Mouse (Mus musculus) midbrain, embryonic 15.5 days (tissue): Measurements from ENCODE around the gene Pop4. TPM values are rescaled to one million over a fixed set of nuclear protein-coding genes. Genes with fewer than 3 reads are reported as not detected.
"Not testable (repeated sequence)": the region's sequence is repeated elsewhere in the genome, so short reads cannot be mapped to it uniquely, and the experiment has no call there.

Source experiments
- ATAC-seq: fragments of 200-750 bp; cut with Nextera tagmentation; replicated peaks from 2 replicates; pipeline ENCODE4 v1.8.0; 2017; ENCODE audit warnings: moderate TSS enrichment
- H3K27ac ChIP-seq: fragments of 300-500 bp; sonication (generic); 2 replicates; pipeline ENCODE4 v1.5.1; 2015; ENCODE audit warnings: mild to moderate bottlenecking, inconsistent platforms
- H3K27me3 ChIP-seq: fragments of 300-500 bp; sonication (generic); replicated peaks from 2 replicates; pipeline ENCODE4 v1.6.1; 2015; ENCODE audit warnings: inconsistent platforms
- H3K36me3 ChIP-seq: fragments of 300-500 bp; sonication (generic); replicated peaks from 2 replicates; pipeline ENCODE4 v1.6.1; 2015; ENCODE audit warnings: inconsistent platforms
- H3K4me1 ChIP-seq: fragments of 300-500 bp; sonication (generic); 2 replicates; pipeline ENCODE4 v1.6.1; 2015; ENCODE audit warnings: inconsistent platforms
- H3K4me2 ChIP-seq: fragments of 300-500 bp; sonication (generic); 2 replicates; pipeline ENCODE4 v1.6.1; 2015; ENCODE audit warnings: inconsistent platforms, mild to moderate bottlenecking, moderate library complexity
- H3K4me3 ChIP-seq: fragments of 300-500 bp; sonication (generic); 2 replicates; pipeline ENCODE4 v1.5.1; 2015; ENCODE audit warnings: mild to moderate bottlenecking, inconsistent platforms
- H3K9ac ChIP-seq: fragments of 300-500 bp; sonication (generic); 2 replicates; pipeline ENCODE4 v1.6.1; 2015; ENCODE audit warnings: mild to moderate bottlenecking, inconsistent platforms
- H3K9me3 ChIP-seq: fragments of 300-500 bp; sonication (generic); 2 replicates; pipeline ENCODE4 v1.6.1; 2016; ENCODE audit warnings: inconsistent platforms
- WGBS: fragments of 180-500 bp; shearing (Covaris S2); methylation state at CpG from one replicate; pipeline ENCODE4 v1.1.7; 2015; ENCODE audit warnings: mixed read lengths; 5-methylcytosine and 5-hydroxymethylcytosine counted together
- polyA plus RNA-seq: library from polyadenylated mRNA; unstranded; fragments of >200 nt; fragmentation: Nextera tagmentation; extraction: Ambion mirVana; gene quantifications from 2 replicates; pipeline ENCODE4 v1.2.1, GENCODE M21; 2015

Pop4 gene
- polyA plus RNA-seq, result 74.5 and 77.4 TPM in 2 replicates

- H3K36me3 ChIP-seq, result peaks cover 11% of the 10 kb centered on the region; the same call in 1 of the 2 replicates
- peak within 1 kb of the TSS; percentile 62 for H3K4me3 ChIP-seq
- H3K9me3 ChIP-seq, result no peaks in the 10 kb centered on the region
- H3K9ac ChIP-seq, result peak within 1 kb of the TSS; percentile 63
- under 1% methylated on average over 38 of the region's 38 CpGs for WGBS
- ATAC-seq, result peak; percentile 97
- H3K4me1 ChIP-seq, result peaks cover 17% of the 10 kb centered on the region
- H3K4me2 ChIP-seq, result peak within 1 kb of the TSS; percentile 68
- no peaks in the 10 kb centered on the region for H3K27me3 ChIP-seq
- H3K27ac ChIP-seq, result peak within 1 kb of the TSS; percentile 76
These were observed at the start of gene Pop4 for GRCm38 (mm10) chr7:38270703-38271510. Pop4 (minus strand) TSS chr7:38271423.

- Histone ChIP-seq H3K9ac (no peak overlapping the region), H3K36me3 (no peaks in the 10 kb centered on the region), H3K4me1 (no peaks in the 10 kb centered on the region), H3K4me2 (no peak overlapping the region), H3K4me3 (no peak overlapping the region), H3K27ac (no peak overlapping the region), H3K9me3 (no peaks in the 10 kb centered on the region), H3K27me3 (no peaks in the 10 kb centered on the region)
- WGBS, result 92% methylated on average over 2 of the region's 2 CpGs
- ATAC-seq, result no peak
These were observed 49.4 kb upstream of the Pop4 start for GRCm38 (mm10) chr7:38320641-38321040.

GRCm38 (mm10) chr7:38282192-38282591 lies 11.0 kb upstream of the Pop4 start:
- not testable (repeated sequence) for H3K4me1 ChIP-seq, H3K4me2 ChIP-seq, H3K27ac ChIP-seq, H3K9me3 ChIP-seq, ATAC-seq, H3K27me3 ChIP-seq, H3K9ac ChIP-seq, H3K36me3 ChIP-seq, H3K4me3 ChIP-seq
- 31% methylated on average over 4 of the region's 4 CpGs for WGBS

- no peak overlapping the region for H3K4me3 ChIP-seq
- peaks cover 17% of the 10 kb centered on the region for H3K4me1 ChIP-seq
- H3K9me3 ChIP-seq, result no peaks in the 10 kb centered on the region
- ATAC-seq, result no peak
- no peak overlapping the region for H3K4me2 ChIP-seq
- H3K27me3 ChIP-seq, result no peaks in the 10 kb centered on the region
- peaks cover 4% of the 10 kb centered on the region; the same call in 1 of the 2 replicates for H3K36me3 ChIP-seq
- H3K27ac ChIP-seq, result no peak overlapping the region
- H3K9ac ChIP-seq, result no peak overlapping the region
These were observed 1.3 kb upstream of the Pop4 start for GRCm38 (mm10) chr7:38272551-38272950.

- H3K4me3 ChIP-seq, result peak overlapping the region; percentile 62
- H3K27me3 ChIP-seq, result no peaks in the 10 kb centered on the region
- peaks cover 17% of the 10 kb centered on the region for H3K4me1 ChIP-seq
- peaks cover 7% of the 10 kb centered on the region; the same call in 1 of the 2 replicates for H3K36me3 ChIP-seq
- 13% methylated on average over 4 of the region's 4 CpGs for WGBS
- H3K9ac ChIP-seq, result peak overlapping the region; percentile 63
- H3K4me2 ChIP-seq, result peak overlapping the region; percentile 68
- no peaks in the 10 kb centered on the region for H3K9me3 ChIP-seq
- H3K27ac ChIP-seq, result no peak overlapping the region
- ATAC-seq, result peak; percentile 57
These were observed 636 bp upstream of the Pop4 start for GRCm38 (mm10) chr7:38271859-38272258.

- Histone ChIP-seq H3K36me3 (peaks cover 9% of the 10 kb centered on the region; the same call in 1 of the 2 replicates), H3K4me2 (peak overlapping the region; percentile 68), H3K27ac (peak overlapping the region; percentile 76), H3K9ac (peak overlapping the region; percentile 63), H3K4me1 (peaks cover 17% of the 10 kb centered on the region), H3K4me3 (peak overlapping the region; percentile 62), H3K27me3 (no peaks in the 10 kb centered on the region), H3K9me3 (no peaks in the 10 kb centered on the region)
- 2% methylated on average over 11 of the region's 11 CpGs for whole genome bisulfite sequencing
- no peak for ATAC-seq
These were observed 238 bp upstream of the Pop4 start for GRCm38 (mm10) chr7:38271511-38271811.

- no peak overlapping the region for H3K9ac ChIP-seq
- peaks cover 17% of the 10 kb centered on the region for H3K4me1 ChIP-seq
- H3K27me3 ChIP-seq, result no peaks in the 10 kb centered on the region
- H3K36me3 ChIP-seq, result peaks cover 48% of the 10 kb centered on the region
- no peak for ATAC-seq
- 91% methylated on average over 8 of the region's 8 CpGs for WGBS
- H3K27ac ChIP-seq, result no peak overlapping the region
- no peak overlapping the region for H3K4me3 ChIP-seq
- H3K9me3 ChIP-seq, result no peaks in the 10 kb centered on the region
- H3K4me2 ChIP-seq, result no peak overlapping the region
These were observed 4.1 kb downstream of the Pop4 start for GRCm38 (mm10) chr7:38267006-38267680.

GRCm38 (mm10) chr7:38262406-38262805 lies 8.8 kb downstream of the Pop4 start:
- Histone ChIP-seq H3K4me2 (no peak overlapping the region), H3K36me3 (peaks cover 51% of the 10 kb centered on the region), H3K9ac (no peak overlapping the region), H3K4me3 (no peak overlapping the region), H3K27ac (no peak overlapping the region), H3K27me3 (no peaks in the 10 kb centered on the region), H3K9me3 (no peaks in the 10 kb centered on the region), H3K4me1 (no peaks in the 10 kb centered on the region)
- no peak for ATAC-seq
- 90% methylated on average over 5 of the region's 5 CpGs for WGBS

- Histone ChIP-seq H3K36me3 (peaks cover 30% of the 10 kb centered on the region), H3K27ac (no peak overlapping the region), H3K9ac (no peak overlapping the region), H3K4me1 (no peaks in the 10 kb centered on the region), H3K9me3 (no peaks in the 10 kb centered on the region), H3K27me3 (no peaks in the 10 kb centered on the region), H3K4me3 (no peak overlapping the region), H3K4me2 (no peak overlapping the region)
- WGBS, result 90% methylated on average over 2 of the region's 2 CpGs
- no peak for ATAC-seq
These were observed 11.6 kb downstream of the Pop4 start for GRCm38 (mm10) chr7:38259631-38260030.

- ATAC-seq, result no peak
- no peak overlapping the region for H3K27ac ChIP-seq
- H3K9ac ChIP-seq, result no peak overlapping the region
- H3K27me3 ChIP-seq, result no peaks in the 10 kb centered on the region
- H3K4me2 ChIP-seq, result no peak overlapping the region
- H3K4me3 ChIP-seq, result no peak overlapping the region
- H3K4me1 ChIP-seq, result no peaks in the 10 kb centered on the region
- no peaks in the 10 kb centered on the region for H3K36me3 ChIP-seq
- H3K9me3 ChIP-seq, result no peaks in the 10 kb centered on the region
These were observed 17.8 kb downstream of the Pop4 start for GRCm38 (mm10) chr7:38253441-38253840.

GRCm38 (mm10) chr7:38251494-38252216 lies 19.6 kb downstream of the Pop4 start:
- no peak overlapping the region for H3K9ac ChIP-seq
- 51% methylated on average over 5 of the region's 5 CpGs for WGBS
- H3K27ac ChIP-seq, result no peak overlapping the region
- no peaks in the 10 kb centered on the region for H3K9me3 ChIP-seq
- H3K4me2 ChIP-seq, result no peak overlapping the region
- no peaks in the 10 kb centered on the region for H3K27me3 ChIP-seq
- H3K36me3 ChIP-seq, result no peaks in the 10 kb centered on the region
- H3K4me3 ChIP-seq, result no peak overlapping the region
- H3K4me1 ChIP-seq, result no peaks in the 10 kb centered on the region
- no peak for ATAC-seq

GRCm38 (mm10) chr7:38242417-38242816 lies 28.8 kb downstream of the Pop4 start:
- H3K27ac ChIP-seq, result no peak overlapping the region
- 86% methylated on average over 4 of the region's 4 CpGs for WGBS
- H3K4me2 ChIP-seq, result no peak overlapping the region
- no peak overlapping the region for H3K9ac ChIP-seq
- ATAC-seq, result no peak
- H3K4me1 ChIP-seq, result no peaks in the 10 kb centered on the region
- H3K4me3 ChIP-seq, result no peak overlapping the region
- H3K9me3 ChIP-seq, result no peaks in the 10 kb centered on the region
- H3K27me3 ChIP-seq, result no peaks in the 10 kb centered on the region
- H3K36me3 ChIP-seq, result no peaks in the 10 kb centered on the region
